Mouse (Mus musculus) left cerebral cortex, postnatal 25 days (tissue): ENCODE data around the gene Gm3269. TPM values are rescaled to one million over a fixed set of nuclear protein-coding genes. Genes with fewer than 3 reads are reported as not detected.
"Not testable (repeated sequence)": the region's sequence is repeated elsewhere in the genome, so short reads cannot be mapped to it uniquely, and the experiment has no call there.

Experiments used
- DNase-seq, 2 experiments: peaks; one replicate each; pipeline ENCODE4 v3.0.0; 2022; ENCODE audit warnings: low spot score in 2 of 2, mixed read lengths in 1 of 2
- intact Hi-C: fragments of 180-260 bp; cut with DNase I; formaldehyde crosslinking; loops from one replicate; pipeline ENCODE4 v1.15.1; 2025
- total RNA-seq, 2 experiments: library from RNA; stranded (reverse); gene quantifications; 2 replicates each; pipeline ENCODE4 v1.2.3; 2021

Gene Gm3269
- total RNA-seq: not detected

GRCm38 (mm10) chr14:4837806-4838205, at the start of gene Gm3269:
Gm3269 (plus strand) TSS chr14:4838106.
- intact Hi-C loops: not testable (repeated sequence)

DNA sequence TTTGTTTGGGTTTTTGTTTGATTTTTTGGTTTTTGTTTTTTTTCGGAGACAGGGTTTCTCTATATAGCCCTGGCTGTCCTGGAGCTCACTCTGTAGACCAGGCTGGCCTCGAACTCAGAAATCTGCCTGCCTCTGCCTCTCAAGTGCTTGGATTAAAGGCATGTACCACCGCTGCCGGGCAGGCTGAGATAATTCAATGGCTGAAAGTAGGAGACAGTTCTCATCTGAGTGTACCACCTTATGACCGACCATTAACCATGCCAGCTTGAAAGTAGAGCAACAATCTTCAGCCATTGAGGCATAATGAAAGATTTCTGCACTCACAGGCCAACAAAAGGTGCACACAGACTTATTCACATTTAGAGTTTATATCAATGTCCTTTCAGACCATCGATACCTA, 31.5 kb upstream of the Gm3269 start:
- intact Hi-C loops: not testable (repeated sequence)
- DNase-seq: peak in 1 of 2 experiments; percentile 4

More at GRCm38 (mm10) chr14:4837806-4838205, at the start of gene Gm3269:
- DNase-seq: not testable (repeated sequence)

DNA sequence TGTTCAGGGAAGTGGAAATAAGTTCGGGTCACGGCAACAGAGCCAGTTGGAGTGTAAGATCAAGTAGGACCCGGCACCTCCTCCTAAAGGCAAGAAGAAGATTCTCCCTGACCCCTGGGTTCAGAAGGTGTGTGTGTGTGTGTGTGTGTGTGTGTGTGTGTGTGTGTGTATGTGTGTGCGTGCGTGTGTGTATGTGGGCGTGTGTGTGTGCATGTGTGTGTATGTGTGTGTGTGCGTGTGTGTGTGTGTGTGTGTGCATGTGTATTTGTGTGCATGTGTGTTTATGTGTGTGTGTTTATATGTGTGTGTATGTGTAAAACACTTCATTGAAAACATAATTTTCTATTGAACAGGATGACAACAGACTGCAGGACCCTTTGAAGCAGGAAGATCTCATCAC, 16.0 kb upstream of the Gm3269 start:
- DNase-seq, intact Hi-C loops: not testable (repeated sequence)

DNA sequence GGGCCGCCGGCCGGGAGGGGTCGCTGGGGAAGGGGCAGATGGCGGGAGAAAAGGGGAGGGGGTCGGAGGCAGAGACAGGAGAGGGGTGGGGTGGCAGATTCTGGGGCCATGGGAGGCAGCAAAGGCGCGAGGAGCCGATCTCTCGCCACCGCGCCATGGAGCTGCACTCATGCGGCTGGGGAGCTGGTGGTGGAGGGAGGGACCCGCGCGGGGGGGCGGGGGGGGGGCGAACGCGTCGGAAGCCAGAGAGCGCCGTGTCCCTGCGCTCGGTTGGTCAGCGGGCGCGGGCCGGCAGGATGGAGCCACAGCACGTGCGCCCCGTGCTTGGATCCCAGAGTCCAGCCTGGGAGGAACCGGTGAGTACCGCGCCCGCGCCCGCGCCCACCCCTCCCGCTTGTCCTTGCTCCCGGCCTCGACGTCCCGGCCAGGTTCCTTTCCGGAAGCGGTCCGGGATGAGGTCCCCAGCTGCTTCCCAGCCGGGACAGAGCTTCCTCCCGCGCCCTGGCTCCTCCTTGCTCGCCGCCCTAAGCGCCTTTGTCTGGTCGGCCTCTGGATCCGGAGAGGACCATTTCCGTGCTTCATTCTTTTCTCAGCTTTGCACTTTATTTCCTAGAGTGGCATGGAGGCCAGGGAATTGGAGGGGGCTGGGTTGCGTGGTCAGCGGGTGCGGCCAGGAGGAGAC, 17.5 kb downstream of the Gm3269 start, which contains the start of gene Gm3264:
Gene Gm3264 (plus strand): TSS at position 278 of the 682 bp plus-strand sequence.
- DNase-seq, intact Hi-C loops: not testable (repeated sequence)

- intact Hi-C loops, DNase-seq: not testable (repeated sequence)
Observed at GRCm38 (mm10) chr14:4892116-4892515, 54.2 kb downstream of the Gm3269 start, which contains the start of gene Gm3278. Gm3278 (plus strand) TSS chr14:4892416.

Other genes starting within 250 kb of the Gm3269 start
- gene Gm8159, start 205.8 kb upstream of the Gm3269 start, total RNA-seq: under 1 TPM; 0.32 to 0.44 TPM
- gene Gm3239, start 173.9 kb upstream of the Gm3269 start, total RNA-seq: under 1 TPM in 1 of 2 experiments, not detected in 1; 0.23 TPM
- gene Gm7876, start 128.9 kb upstream of the Gm3269 start, total RNA-seq: not detected
- under 1 TPM in 1 of 2 experiments, not detected in 1; 0.43 TPM for gene Gm3252, start 111.3 kb upstream of the Gm3269 start, total RNA-seq
- gene Gm9602, start 61.8 kb upstream of the Gm3269 start, total RNA-seq: not detected
- gene Gm3264, start 17.5 kb downstream of the Gm3269 start, total RNA-seq: not detected
- not detected for gene Gm3278, start 54.3 kb downstream of the Gm3269 start, total RNA-seq
- not detected for gene Gm8297, start 145.8 kb downstream of the Gm3269 start, total RNA-seq
- gene Gm3298, start 177.8 kb downstream of the Gm3269 start, total RNA-seq: 1 to 10 TPM in 1 of 2 experiments, not detected in 1; 1.4 TPM
- not detected for gene 4930555G01Rik, start 212.5 kb downstream of the Gm3269 start, total RNA-seq
- 1 to 10 TPM in 1 of 2 experiments, under 1 TPM in 1; 0.99 to 1.4 TPM for gene Gm8281, start 232.9 kb downstream of the Gm3269 start, total RNA-seq